Mouse (Mus musculus): ENCODE data around the gene Wfikkn2. TPM values are rescaled to one million over a fixed set of nuclear protein-coding genes. Genes with fewer than 3 reads are reported as not detected.

Wfikkn2 gene
- polyA plus RNA-seq, 1 experiment: 0.02 TPM

DNA sequence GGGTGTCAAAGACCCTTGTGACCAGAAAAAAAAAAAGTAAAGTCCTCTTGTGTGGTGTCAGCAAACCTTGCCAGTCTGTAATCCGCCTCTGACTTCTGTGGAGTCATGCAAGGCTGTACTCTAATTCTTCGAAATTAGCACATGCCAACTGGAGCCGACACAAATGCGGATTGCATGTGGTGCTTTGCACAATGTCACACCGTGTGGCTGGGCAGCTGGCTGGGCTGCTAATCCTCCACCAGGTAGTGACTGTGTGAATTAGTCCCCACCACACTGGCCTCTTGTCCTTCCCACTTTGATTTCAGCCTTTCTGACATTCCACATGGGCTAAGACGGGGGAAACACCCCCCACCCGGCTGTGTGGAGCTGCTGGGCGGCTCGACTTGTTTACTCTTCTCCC, 6.1 kb downstream of the Wfikkn2 start:
- no peak for TF ChIP-seq GATA1 (IDR thresholded peaks at IDR 0.05; ENCODE audit: low read length)

DNA sequence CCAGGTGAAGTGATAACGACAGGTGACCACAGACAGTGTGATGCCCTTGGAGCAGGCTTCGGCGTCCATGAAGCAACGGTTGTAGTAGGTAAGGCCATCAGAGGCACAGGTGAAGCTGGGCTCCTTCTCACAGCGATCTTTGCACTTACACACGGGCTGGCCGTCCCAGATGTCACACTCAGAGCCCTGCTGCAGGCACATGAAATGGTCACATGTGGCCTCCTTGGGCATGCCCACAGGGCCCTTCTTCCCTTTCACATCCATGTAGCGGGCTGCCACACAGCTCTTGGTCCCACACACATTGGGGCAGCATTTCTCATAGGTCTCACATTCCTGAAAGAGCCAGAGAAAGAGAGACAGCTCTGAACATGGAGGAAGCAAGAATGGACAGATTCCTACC, 7.0 kb downstream of the Wfikkn2 start:
- no peak for TF ChIP-seq GATA1 (IDR thresholded peaks at IDR 0.05; ENCODE audit: low read length)

DNA sequence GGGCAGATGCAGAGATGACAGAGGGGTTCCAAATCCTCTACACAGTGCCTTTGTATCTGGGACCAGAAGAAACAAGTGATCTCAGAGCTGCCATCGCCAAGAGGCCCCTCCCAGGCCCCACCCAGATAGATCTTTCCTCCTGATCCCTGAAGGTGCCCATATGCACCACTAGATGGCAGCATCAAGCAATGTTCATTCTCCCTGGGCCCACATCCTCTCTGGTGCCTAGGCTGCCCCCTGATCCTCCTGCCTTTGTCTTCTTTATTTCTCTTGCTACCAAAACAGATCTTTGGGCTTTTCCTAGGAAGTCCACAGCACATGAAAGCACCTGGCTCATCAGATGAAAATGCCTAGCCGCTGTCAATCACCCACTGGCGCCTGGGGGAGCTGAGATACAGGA, 9.7 kb downstream of the Wfikkn2 start:
- TF ChIP-seq GATA1 (IDR thresholded peaks at IDR 0.05; ENCODE audit: low read length): no peak

DNA sequence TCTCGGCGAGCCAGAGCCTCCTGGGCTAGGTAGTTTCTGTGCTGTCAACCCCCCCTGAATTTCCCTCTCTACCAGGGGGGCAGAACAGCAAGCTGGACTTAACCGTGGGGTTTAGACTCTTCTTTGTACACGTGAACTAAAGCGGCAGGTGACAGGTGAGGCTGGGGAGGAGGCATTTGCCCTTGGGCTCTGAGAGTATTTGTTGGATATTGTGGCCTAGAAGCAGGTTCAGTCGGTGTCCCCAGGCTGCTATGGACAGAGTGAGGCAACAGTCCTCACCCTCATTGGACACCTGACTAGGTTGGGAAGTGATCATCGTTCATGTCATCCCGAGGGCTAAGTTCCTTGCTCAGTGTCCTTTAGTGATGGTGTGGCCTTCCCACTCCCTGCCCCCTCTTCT, 10.9 kb downstream of the Wfikkn2 start:
- TF ChIP-seq GATA1 (IDR thresholded peaks at IDR 0.05; ENCODE audit: low read length): no peak

DNA sequence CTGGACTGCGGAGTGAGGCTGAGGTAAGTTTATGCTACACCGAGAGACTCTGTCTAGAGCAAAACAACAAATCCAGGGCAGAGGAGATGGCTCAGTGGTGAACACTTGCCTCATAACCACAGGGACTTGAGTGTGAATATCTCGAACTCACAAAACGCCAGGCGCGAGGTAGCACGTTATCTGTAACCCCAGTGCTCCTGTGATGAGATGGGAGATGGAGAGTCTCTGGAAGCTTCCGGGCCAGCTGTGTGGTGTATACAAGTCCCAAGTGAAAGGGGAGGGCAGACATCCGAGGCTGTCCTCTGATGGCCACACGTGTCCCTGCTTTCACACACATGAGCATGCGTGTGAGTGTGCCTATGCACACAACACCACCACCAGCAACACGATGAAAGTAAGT, 11.4 kb downstream of the Wfikkn2 start:
- TF ChIP-seq GATA1 (IDR thresholded peaks at IDR 0.05; ENCODE audit: low read length): peak; percentile 67

DNA sequence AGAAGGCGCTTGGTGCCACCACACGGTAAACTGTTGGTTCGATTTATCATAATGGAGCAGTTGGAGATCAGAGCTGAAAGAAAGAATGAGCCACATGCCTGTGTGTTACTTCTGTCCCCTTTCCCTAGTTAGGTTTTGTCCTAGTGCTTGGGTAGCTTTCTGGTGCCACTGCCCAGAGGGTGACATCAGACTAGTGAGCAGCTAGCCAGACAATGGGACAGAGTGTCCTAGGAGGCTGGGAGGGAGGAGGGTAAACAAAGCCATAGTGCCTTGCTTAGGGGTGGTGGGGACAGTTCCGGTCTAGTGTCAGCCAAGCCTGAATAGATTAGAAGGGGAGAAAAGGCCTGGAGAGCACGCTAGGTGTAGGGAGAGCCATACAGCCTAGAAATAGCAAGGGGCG, 12.4 kb downstream of the Wfikkn2 start:
- TF ChIP-seq GATA1 (IDR thresholded peaks at IDR 0.05; ENCODE audit: low read length): no peak

- no peak for TF ChIP-seq GATA1 (IDR thresholded peaks at IDR 0.05; ENCODE audit: low read length)
These were observed 13.8 kb downstream of the Wfikkn2 start for GRCm38 (mm10) chr11:94231821-94232552.

- TF ChIP-seq GATA1 (IDR thresholded peaks at IDR 0.05; ENCODE audit: low read length): no peak
These were observed 15.6 kb downstream of the Wfikkn2 start for GRCm38 (mm10) chr11:94230244-94230643.

DNA sequence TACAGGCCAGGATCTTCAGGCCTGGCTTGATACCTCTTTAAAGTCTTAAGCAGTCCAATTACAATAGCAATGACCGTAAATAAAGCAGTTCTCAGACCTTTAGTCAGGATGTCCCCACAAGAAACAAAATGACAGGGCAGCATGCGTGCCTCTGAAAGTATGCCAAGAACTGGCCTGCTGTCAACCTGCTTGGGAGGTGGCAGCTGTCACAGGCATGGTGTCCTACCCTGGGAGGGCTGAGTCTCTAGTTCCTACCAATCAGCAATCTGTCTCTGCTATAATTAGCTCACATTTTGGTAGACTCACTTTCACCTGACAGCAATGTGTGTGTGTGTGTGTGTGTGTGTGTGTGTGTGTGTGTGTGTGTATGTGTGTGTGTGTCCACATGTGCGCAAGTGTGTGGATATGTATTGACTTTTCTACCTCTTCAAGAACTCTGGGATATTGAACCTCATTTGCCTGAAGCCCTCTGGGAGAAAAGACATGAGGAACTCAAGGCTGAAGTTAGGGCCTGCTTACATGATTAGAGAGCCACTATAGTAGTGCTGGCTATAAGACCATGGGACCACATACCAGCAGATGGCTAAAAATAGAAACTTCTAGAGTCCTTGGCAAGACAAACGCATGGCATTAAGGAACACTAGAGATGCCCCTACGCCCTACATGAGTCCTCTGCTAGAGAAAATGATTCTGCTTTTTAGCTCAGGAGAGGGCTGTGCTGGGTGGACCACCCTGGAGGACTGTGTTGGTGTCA, 16.4 kb downstream of the Wfikkn2 start:
- TF ChIP-seq GATA1 (IDR thresholded peaks at IDR 0.05; ENCODE audit: low read length): no peak

DNA sequence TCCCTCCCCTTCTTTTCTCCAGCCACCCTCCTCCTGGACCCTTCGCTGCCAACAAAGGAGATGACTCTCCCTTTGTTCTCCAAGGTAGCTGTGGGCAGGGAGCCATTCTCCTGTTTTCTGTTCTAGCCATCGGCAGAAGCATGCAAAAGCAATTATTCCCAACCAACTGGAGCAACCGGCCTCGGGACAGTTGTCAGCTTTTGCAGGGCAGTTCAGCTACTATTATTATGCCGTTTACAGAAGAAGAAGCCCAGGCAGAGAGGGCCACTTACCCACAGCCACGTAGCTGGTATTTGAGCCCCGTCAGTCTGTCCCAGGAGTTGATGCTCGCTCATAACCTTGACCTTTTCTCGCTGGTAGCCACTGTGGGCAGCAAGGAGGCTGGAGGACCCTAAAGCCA, 17.4 kb downstream of the Wfikkn2 start:
- no peak for TF ChIP-seq GATA1 (IDR thresholded peaks at IDR 0.05; ENCODE audit: low read length)

DNA sequence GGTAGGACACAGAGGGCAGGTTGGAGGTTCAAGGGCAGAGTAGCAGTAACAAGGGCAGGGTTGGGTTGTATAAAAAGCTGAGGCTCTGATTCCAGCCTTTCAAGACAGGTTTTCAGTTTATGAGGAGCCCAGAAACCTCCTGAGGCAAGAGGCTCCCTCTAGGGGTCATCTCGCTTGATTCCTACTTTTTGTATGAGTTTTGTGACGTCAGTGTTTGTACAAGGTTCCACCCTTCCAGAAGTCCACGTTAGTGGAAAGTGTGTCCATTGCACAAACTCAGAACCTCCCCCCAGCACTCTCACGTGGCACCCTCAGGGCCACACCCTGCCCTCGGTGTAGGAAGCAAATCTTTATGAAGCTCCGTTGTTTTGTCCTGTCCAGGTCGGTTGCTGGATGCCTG, 19.8 kb downstream of the Wfikkn2 start:
- no peak for TF ChIP-seq GATA1 (IDR thresholded peaks at IDR 0.05; ENCODE audit: low read length)

GRCm38 (mm10) chr11:94223531-94223930, 22.3 kb downstream of the Wfikkn2 start:
- no peak for TF ChIP-seq GATA1 (IDR thresholded peaks at IDR 0.05; ENCODE audit: low read length)

- no peak for TF ChIP-seq GATA1 (IDR thresholded peaks at IDR 0.05; ENCODE audit: low read length)
These were observed 24.5 kb downstream of the Wfikkn2 start for GRCm38 (mm10) chr11:94221257-94221656.

DNA sequence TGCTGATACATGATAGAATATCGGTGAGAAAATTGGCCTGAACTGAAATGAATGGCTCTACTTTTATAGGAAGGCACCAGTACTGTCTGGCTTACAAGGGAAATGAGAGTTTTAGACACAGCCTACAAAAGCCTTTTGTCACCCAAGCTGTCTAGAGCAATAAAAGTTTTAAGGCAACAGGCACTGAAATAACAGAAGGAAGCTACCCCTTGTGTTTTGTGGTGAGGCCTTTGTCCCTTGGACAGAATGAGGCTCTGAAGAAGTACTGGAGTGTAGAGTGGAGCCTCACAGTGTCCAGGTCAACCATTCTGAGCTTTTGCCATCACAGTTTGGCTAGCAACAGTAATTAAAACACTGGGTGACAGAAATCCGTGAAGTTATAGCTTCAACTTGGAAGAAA, 29.6 kb downstream of the Wfikkn2 start:
- TF ChIP-seq GATA1 (IDR thresholded peaks at IDR 0.05; ENCODE audit: low read length): no peak

DNA sequence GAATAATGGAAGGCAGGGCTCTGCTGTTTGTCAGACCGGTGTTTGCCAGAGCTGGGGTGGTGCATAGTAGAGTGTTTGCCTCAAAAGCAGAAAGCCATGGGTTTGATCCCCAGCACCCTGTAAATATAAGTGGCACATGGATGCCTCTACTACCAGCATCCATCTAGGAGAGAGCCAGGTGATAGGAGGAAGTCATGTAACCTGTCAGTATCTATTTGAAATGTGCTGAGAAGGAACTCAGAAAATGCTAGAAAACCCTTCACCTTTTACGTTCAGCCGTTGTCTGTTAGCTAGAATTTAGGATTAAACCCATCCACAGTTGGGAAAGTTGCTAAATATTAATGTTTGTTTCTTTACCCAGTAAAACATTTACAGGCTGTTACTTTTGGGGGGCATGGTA, 30.2 kb downstream of the Wfikkn2 start:
- TF ChIP-seq GATA1 (IDR thresholded peaks at IDR 0.05; ENCODE audit: low read length): no peak

DNA sequence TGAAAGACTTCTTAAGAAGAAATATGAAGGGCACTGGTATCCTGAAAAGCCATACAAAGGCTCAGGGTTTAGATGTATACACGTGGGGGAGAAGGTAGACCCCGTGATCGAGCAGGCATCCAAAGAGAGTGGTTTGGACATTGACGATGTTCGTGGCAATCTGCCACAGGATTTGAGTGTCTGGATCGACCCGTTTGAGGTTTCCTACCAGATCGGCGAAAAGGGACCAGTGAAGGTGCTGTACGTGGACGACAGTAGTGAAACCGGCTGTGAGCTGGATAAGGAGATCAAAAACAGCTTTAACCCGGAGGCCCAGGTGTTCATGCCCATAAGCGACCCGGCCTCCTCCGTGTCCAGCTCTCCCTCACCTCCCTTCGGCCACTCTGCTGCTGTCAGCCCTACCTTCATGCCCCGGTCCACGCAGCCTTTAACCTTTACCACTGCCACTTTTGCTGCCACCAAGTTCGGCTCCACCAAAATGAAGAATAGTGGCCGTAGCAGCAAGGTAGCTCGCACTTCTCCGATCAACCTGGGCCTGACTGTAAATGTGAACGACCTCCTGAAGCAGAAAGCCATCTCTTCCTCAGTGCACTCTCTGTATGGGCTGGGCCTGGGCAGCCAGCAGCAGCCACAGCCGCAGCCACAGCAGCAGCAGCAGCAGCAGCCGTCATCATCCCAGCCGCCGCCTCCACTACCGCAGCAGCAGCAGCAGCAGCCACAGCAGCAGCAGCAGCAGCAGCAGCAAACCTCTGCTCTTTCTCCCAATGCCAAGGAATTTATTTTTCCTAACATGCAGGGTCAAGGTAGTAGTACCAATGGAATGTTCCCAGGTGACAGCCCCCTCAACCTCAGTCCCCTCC, 31.8 kb downstream of the Wfikkn2 start:
- no peak for TF ChIP-seq GATA1 (IDR thresholded peaks at IDR 0.05; ENCODE audit: low read length)

Measured in G1E-ER4 (cell line).